Mouse (Mus musculus): ENCODE results near the gene Rev3l.

Rev3l gene

GRCm38 (mm10) chr10:39731736-39732265 lies at the start of gene Rev3l:
TSS of gene Rev3l (plus strand) at chr10:39732118.
- in situ Hi-C loops (cut with MseI, MboI) = no loop called here

GRCm38 (mm10) chr10:39682556-39682955 lies 49.4 kb upstream of the Rev3l start:
- in situ Hi-C loops (cut with MseI, MboI) = no loop called here

- in situ Hi-C loops (cut with MseI, MboI) = no loop called here
Observed at GRCm38 (mm10) chr10:39683481-39683880, 48.4 kb upstream of the Rev3l start.

- in situ Hi-C loops (cut with MseI, MboI) = no loop called here
Observed at GRCm38 (mm10) chr10:39686811-39687210, 45.1 kb upstream of the Rev3l start.

DNA sequence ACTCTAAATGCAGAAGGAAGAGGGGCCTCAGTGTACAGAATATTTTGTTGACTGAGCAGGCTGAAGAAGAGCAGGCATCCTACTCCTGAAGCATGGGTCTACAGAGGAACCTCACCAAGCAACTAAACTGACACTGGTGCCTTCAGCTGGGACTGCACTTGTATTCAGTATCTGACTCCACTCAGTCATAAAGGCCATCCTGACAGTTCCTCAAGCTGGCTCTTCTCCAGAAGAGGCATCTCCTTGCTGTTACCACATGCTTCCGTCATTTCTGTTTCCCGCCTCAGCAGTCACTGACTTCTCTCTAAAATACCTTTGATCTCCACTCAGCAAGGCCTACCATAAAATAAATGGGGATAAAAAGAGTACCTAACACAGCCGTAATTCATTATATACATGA lies 44.1 kb upstream of the Rev3l start:
- in situ Hi-C loops (cut with MseI, MboI) = no loop called here

DNA sequence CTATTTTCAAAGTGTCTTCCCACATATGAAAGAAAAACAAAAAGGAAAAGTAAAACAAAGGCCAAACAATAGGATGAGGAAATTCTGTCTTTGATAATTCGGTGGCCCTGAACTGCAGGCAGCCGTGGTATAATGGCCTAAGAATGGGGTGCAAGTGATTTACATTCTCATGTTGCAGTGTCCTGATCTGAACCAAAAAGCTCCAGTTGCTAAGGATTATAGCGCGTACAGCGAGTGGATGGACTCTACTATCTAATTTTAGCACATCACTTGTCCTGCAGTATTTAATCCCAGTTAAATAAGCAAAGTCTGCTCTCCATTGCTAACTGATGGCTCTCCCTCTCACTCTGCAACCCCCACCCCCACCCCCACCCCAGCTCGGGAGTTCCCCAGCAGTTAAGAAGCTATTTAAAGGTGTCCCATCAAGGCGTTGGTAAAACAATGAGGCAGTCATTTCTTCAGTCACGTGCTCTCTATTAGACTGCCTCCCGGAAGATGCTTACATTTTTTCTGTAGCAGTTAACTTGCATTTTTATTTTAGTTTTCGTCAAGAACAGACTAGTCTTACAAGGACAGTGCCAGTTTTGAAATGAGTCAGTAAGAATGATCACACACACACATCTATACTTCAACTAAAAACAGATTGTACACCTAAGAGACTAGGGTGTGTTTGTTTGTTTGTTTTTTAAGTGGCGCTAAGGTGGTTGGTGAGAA lies 40.4 kb upstream of the Rev3l start:
- in situ Hi-C loops (cut with MseI, MboI) = no loop called here

DNA sequence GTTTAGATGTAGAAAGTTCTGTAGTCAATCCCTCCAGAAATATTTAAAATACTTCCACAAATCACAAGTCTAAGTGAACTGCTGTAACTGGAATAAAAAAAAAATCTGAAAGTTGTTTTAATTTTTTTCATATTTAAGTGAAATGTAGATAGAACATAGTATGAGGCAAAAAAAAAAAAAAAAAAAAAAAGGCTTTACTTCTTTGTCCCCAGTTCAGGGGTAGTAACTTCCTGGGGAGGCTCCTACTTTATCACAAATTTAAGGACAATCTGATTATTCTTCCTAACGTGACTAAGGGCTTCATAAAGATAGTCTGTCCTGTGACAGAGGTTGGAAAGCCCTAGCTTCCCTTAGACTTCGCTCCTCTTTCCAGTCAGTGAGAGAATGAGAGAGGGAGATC lies 39.8 kb upstream of the Rev3l start:
- in situ Hi-C loops (cut with MseI, MboI) = no loop called here

GRCm38 (mm10) chr10:39707717-39708510 lies 24.0 kb upstream of the Rev3l start:
- in situ Hi-C loops (cut with MseI, MboI) = no loop called here

- in situ Hi-C loops (cut with MseI, MboI) = no loop called here
Observed at GRCm38 (mm10) chr10:39716936-39717335, 15.0 kb upstream of the Rev3l start.

GRCm38 (mm10) chr10:39730976-39731735 lies 762 bp upstream of the Rev3l start:
- in situ Hi-C loops (cut with MseI, MboI) = no loop called here

- in situ Hi-C loops (cut with MseI, MboI) = no loop called here
Observed at GRCm38 (mm10) chr10:39732266-39733100, 565 bp downstream of the Rev3l start.

DNA sequence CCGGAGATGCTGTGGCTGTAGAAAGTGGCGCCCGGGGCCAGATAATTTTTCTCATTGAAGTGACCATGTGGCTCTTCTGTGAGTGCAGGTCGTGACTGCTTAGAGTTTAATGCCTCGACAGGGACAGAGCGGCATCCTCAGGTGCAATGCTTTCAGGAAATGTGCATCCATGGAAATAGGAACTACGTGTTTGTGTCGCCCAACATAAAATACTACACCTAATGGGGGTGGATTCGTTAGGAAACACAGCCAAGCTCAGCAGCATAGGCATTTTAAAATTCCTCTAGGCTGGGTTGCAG lies 1.1 kb downstream of the Rev3l start:
- in situ Hi-C loops (cut with MseI, MboI) = no loop called here

DNA sequence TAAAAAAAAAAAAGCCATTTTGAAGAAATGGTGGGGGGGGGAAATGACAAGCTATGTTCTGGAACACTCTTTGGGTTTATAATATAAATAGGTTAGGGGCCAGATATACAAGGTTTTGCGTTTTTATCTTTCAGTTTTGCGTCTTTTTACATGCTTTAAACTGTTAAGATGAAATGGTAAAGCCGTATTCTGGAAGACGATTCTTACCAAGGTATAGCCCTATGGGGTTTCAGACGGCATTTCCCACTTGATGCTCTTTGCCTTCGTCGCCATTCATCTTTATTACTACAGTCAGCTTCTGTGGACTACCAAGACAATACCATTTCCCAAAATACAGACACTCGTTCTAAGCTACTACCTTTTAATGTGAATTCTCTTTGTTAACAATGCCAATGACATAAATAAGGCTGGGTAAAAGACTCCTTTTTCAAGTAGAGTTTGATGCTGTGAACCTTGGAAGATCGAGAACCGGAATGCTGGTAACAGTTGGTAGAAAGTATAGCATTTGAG lies 1.6 kb downstream of the Rev3l start:
- in situ Hi-C loops (cut with MseI, MboI) = no loop called here

- in situ Hi-C loops (cut with MseI, MboI) = no loop called here
Observed at GRCm38 (mm10) chr10:39736187-39736586, 4.3 kb downstream of the Rev3l start.

GRCm38 (mm10) chr10:39742057-39742456 lies 10.1 kb downstream of the Rev3l start:
- in situ Hi-C loops (cut with MseI, MboI) = no loop called here

DNA sequence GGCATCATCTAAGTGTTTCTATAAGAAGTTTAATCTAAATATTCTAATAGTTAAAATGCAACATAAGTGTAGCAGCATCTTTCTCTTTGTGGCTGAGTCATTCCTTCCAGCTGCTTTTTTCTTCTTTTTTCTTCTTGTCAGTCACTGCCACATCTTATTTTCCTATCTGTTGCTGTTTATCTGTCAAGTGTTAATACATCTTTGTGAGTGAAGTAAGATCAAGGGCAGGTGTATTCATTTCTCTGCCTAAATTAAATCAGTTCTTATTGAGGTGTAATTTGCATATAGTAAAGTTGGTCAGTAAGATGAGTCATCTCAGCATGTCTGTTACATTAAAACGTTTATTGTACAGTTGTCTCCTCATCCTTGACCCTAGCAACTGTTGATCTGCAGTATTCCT lies 32.8 kb downstream of the Rev3l start:
- in situ Hi-C loops (cut with MseI, MboI) = no loop called here

DNA sequence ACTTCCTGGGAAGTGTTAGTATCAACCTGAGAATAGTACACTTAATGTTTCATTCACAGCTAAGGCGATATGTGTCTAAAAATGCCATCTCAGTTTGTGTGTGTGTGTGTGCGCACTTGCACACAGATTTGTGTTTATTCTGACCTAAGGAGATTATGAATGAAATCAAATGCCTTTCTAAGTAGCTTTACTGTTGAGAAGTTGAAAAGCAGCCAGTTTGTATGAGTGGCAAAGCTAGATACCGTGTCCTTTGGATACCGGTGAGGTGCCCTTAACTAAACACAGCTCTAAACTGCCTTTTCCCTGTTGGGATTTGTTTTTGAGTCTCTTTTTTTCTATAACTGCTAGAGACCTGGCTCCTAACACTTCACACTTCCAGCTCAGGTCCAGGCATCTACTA lies 34.8 kb downstream of the Rev3l start:
- in situ Hi-C loops (cut with MseI, MboI) = no loop called here

DNA sequence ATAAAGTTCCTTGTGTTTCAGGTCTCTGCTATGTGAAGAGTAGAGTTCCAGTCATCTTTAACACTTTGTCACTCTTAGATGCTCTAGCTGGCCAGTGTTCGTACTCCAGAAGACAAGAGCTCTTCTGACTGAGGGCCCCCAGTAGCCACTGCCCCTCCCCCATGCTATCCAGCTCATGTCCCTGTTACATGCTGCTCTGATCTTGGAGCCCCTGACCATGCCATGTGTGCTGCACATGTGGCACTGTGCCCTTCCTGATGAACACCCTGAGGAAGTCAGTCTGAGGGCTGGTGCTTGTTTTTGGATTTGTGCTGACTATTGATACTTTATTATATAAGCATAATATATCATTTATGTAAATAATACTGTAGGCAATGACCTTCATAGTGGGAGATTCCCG lies 40.3 kb downstream of the Rev3l start:
- in situ Hi-C loops (cut with MseI, MboI) = no loop called here

DNA sequence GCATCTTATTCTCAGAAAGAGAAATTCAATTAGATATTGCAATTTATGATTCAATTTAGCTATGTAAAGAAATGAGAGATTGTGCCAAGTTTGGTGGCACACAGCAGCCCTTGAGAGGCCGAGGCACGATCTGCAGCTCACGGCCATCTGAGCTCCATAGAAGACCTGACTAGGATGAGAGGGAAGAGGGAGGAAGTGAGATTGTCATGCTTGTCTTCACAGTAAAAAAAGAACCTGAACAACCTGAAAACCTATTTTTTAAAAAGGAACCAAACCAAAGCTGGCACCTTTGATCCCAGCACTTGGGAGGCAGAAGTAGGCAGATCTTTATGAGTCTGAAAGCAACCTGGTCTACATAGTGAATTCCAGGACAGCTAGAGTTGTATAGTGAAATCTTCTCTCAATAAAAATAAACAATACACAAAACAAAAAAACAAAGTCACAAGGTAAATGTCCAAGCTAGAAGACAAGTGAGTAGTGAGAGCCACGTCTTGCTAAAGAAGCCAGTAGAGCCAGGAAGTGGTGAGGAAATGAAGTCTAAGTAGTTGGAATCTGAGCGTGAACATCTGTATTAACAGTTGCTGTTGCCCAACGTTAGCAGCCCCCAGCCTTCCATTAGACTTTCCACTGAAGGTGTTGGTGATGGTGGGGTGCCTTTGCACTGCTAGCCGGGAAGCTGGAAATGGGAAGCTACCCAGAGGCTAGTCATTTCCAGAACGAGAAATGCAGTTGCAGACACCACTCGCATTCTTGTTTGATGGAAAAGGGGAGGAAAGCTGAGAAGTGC lies 42.2 kb downstream of the Rev3l start:
- in situ Hi-C loops (cut with MseI, MboI) = no loop called here

- in situ Hi-C loops (cut with MseI, MboI) = no loop called here
Observed at GRCm38 (mm10) chr10:39776927-39777326, 45.0 kb downstream of the Rev3l start.

All from mouse trophoblast stem cell (cell line).